Mouse (Mus musculus) adrenal gland, adult 18-20 months (tissue): ENCODE data around the gene Itga5. TPM values are rescaled to one million over a fixed set of nuclear protein-coding genes. Genes with fewer than 3 reads are reported as not detected.
A peak's percentile ranks its signal among the peaks of the same experiment; 100 is the strongest.

ENCODE experiments used
- DNase-seq, 2 experiments: peaks; one replicate each; pipeline ENCODE4 v3.0.0; 2021 to 2022; ENCODE audit warnings: low spot score in 2 of 2
- total RNA-seq, 2 experiments: library from RNA; stranded (reverse); gene quantifications; 1 replicate in 1 of 2; 2 replicates in 1 of 2; pipeline ENCODE4 v1.2.3; 2021

The Itga5 gene
- total RNA-seq, 2 experiments from 2014 or later, result 27.1 to 31.7 TPM

DNA sequence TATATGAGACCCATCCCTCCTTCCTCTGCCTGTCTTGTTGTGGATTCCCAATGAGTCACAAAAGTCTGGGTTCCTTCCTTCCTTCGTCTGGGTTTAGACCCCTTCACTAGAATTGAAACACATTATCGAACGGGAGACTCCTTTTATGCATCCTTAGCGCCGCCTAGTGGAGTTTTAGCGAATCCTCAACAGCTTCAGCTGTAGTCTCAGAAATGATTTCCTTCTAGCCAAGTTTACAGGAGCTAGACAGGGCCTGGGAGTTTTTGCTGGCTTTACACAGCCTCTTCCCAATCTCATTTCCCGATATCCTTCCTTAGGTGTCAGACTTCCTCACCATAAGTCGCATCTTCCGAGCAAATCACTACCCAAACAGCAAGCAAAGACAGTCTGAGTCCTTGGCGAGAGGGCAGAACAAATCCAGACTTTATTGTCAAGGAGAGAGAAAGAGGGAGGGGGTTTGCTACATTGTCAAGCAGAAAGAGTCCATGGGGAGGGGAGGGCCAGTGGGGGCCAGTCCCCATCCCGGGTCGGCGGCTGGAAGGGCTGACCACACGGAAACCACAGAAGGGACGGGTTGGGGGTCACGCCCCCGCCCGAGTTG, 53.0 kb downstream of the Itga5 start:
- peak in 1 of 2 experiments; percentile 46 for DNase-seq

DNA sequence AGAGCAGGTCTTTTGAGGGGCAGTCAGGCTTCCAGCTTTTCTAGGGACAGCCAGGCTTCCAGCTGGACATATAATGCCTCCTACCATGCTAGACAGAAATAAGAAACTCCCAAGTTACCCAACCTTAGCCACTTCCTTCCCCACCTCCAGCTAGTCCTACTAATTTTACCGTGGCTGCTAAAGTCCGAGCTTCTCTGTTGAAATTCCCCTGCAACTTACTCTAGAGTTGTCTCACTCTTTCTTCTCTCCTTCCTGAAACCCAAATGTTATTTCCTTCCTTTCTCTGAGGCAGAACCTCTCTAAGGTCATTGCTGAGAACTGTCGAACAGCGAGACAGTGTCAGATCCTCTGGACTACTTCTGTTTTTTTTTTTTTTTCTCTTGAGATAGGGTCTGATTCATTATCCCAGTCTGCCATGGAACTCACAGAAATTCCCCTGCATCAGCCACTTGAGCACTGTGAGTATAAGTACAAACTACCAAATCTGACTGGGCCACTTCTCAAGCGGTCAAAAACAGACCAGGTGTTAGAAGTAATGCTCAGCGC, 56.1 kb downstream of the Itga5 start, which contains the start of gene Gpr84:
Gene Gpr84 (minus strand): TSS at position 248 of the 546 bp plus-strand sequence.
- no peak for DNase-seq

DNA sequence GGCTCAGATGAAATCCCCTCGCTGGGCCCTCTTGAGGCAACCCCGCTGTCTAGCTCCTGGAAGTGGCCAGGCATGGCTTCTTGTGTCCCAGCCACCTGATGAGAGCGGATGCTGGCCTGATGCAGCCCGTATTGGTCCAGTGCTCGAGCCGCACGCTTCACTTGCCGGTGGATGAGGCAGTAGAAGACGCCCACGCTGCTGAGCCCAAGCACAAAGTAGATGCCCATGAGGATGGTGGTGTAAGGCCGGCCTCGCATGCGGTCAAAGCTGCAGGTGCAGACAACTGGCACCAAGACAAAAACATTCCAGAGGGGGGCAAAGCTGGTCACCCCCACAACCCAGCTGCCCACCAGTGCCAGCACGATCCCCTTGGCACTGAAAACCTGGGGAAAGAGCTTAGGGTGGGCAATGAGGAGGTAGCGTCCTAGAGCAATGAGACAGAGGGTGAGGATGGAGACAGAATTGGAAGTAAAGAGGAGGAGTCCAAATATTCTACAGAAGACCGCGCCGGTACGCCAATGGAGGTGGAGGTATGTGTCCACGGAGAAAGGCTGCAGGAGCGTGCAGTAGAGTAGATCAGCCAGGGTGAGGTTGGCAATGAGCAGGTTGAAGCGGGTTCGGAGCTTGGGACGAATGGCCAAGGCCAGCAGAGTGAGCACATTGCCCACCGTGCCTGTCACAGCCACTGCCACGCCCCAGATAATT, 57.5 kb downstream of the Itga5 start:
- DNase-seq, result no peak

DNA sequence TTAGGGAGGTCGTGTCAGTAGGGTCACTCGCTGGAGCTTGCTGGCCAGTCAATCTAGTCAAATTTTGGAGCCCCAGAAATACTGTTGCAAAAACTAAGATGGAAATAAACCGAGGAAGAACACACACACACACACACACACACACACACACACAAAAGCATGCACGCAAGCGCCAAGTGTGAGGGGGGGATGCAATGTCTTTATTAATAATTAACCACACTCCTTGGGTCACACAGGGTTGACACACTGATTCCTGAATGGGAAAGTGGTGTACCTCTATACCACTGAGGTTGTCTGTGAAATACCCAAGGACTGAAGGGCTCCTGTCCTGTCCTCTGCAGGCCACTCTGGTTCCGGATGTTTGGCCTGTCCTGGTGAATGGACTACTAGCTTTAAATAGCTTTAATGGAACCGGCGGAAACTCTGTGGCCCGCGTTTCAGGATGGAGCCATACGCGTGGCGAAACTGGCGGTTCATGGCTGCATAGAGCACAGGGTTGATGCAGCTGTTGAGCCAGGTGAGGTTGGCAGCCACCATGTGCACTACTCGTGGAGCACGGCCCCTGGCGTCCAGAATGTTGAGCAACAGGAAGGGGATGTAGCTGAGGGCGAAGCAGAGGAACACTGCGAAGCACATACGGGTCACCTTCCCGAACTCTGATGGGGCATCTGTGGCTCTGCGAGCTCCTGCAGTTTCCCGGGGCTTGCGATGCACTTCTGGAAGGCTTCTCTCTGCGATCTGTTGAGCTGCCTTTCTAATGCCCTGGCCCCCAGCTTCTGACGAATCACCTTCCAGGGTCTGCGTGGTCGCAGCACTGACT, 58.3 kb downstream of the Itga5 start:
- DNase-seq, result no peak

DNA sequence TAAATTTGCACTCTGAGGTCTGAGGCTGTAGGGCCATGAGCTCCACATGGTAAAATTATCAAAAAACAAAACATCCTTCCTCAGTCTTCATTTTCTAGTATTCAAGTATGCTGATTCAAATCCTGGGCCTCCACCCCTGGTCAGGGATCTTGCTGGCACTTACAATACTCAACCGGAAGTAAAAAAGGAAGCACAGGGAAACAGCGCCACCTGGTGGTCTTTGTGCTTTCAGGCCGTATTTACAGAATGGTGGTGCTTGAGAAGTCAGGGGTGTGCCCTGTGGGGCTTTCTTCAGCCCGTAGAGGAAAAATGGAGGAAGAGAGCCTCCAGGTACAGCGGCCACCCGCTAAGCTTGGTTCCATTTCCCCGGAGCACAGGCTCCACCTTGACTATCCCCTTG, 59.4 kb downstream of the Itga5 start:
- peak; percentile 89 to 94 for DNase-seq

DNA sequence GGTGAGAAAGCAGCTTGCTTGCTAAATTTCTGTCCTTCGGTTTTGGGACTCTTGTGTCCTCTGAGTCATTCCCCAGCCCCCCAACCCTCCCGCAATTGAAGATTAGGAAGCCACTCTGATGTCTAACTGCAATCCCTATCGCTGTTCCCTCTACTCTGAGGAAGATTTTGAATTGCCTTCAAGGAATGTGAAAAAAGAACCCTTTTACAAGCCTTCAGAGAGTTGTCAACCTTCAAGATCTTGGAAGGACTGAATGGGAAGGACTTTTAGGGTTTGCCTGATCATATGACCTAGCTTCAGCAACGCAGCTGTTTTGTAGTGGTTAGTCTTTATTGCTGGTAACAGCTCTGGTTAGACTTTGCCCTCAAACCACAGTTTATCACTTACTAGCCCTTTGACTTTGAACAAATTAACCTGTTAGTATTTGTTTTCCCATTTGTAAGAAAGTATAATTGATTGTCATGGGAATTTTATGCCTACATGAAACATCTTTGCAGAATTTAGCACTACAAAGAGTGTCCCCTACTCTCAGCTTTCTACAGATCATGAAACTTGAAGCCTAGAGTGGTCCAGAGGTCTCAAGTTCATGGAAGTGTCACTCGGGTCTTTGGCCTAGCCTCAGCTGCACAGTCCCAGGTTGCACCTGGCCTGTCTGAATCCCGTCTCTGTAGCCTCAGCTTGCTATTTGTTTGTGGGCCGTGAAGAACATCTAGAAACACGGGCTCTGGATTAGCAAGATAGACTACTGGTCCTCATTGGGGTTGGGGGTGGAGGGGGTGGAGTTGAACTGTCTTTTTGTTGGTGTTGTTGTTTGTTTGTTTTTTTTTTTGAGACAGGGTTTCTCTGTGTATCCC, 60.5 kb downstream of the Itga5 start:
- no peak for DNase-seq

DNA sequence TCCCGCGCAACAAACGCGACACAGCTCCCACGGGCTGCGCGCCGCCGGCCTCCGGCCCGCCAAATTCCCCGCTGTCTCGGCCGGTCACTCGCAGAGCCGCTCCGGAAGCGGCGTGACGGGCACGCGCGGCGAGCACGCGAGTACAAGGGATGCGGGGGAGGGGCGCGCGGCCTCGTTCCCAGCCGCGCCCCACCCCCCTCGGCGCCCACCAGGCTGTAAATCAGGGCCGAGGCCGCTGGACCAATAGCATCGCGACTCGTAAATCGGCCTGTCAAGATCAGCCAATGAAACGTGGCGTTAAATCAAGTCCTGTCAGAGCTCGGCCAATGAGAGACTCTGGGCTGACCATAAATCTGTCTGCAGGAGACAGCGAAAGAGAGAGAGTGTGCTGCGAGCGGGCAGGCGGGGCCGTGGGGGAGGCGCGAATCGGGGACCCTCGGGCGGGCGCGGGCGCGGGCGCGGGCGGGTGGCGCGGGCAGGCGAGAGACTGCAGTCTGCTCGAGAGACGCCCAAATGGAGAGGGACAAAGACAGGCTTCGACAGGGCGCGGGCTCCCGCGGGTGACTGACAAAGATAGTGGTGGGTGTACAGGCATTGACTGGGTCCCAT, 61.4 kb downstream of the Itga5 start:
- peak; percentile 86 to 90 for DNase-seq

DNA sequence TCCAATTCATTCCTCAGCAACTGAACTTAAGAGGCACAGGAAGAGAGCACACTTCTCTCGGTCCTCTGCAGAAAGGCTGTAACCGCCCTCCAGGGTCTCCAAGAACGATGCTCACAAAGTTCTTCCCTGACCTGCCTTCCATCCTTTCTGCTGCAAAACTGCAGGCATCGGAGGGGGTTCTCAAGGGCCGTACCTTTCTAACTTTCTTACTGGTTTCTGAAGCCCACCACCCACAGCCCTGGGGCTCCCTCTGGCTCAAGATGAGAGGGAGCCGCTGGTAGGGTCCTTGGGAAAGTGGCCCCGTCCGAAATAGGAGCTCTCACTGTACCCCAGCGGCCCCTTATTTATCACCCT, 62.0 kb downstream of the Itga5 start:
- DNase-seq, result no peak

DNA sequence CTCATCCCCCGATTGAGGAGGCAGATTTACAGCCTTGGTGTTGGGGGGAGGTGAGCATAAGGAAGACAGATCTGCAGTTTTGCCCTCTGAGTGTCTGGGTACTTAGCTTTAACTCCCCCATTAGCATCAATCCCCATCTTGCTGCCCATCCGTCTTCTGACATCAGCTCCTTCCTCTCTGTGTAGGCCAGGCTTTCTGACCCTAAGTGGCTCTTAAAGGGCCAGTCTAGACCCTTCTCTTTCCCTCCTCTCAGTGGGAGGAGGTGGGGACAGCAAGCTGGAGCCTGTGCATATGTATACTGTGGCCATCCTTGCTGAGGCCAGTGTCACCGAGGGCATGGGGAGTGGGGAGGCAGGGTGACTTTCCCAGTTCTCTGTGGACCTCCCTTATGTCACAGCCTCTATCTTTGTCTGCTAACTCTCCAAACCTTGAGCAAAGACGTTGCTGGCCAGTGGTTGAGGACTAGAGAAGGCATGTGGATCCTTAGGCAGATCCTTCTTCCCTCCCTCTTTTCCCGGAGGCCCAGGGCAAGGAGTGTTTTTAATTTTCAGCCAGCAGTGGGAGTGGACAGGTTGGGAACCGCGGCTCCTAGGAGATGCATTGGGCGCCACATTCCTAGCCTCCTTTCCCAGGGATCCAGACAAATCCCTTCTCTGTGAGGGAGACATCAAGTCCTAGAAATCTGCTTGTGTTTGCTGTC, 62.5 kb downstream of the Itga5 start:
- DNase-seq, result no peak

DNA sequence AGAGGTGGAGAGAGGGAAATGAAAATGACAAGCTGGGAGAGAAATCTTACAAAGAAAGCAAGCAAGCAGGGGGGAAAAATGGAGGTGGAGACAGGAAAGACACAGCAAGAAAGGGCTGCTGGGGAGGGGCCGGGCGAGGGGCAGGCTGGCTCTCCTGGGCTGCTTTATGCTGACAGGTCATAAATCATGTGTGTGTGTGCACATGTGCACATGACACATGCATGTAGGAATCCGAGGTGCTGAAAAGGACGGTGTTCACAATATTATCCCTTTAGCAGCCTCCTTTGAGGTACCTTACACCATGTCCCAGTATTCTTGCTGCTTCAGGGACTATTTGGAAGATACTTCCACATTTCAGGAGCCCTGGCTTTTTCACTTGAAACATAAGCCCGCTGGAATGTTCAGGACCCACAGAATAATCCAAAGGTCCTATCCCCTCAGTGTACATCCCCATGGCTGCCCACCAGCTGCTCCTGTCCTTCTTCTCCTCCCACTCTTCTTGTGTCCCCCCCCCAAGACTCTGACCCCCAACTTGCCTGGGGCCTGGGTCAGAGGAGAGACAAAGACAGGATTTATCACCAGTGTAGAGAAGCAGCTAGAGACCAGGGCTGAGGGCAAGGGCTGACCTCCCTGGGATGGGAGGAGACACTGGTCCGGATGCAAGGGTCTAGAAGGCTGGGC, 64.1 kb downstream of the Itga5 start:
- DNase-seq, result no peak

DNA sequence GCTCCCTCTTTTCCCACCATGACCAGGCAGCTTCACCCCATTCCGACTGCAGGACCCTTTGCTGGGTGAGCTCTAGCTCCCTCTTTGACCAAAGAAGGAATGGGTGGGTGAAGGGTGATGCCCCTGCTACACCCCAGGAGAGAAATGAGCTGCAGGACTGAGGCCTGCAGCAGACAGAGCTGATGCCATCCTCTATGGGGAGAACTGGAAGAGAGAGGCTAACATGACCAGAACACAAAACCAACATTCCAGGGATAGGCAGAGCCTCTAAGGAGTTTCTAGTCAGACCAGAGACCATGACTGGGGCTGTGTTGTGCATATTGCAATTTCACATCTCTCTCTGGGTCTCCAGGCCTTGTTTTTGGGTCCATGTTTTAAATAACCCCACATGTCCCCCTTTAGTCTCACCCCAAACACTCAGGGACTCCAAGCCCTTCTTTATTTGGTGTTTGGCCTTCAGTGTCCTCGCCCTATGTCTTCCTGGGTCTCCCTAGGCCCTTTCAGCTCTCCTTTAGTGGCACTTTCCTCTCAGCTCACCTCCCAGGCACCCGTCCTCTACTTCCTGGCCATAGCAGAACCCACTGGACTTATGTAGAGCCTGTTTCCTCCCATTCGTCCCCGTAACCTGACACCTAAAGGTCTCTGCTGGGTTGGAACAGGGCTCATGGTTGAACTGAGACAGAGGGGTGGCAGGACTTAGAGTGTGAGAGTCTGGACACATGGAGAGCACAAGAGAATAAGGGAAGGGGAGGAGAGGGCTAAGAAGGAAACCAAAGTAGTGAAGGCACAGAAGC, 64.8 kb downstream of the Itga5 start:
- no peak for DNase-seq

DNA sequence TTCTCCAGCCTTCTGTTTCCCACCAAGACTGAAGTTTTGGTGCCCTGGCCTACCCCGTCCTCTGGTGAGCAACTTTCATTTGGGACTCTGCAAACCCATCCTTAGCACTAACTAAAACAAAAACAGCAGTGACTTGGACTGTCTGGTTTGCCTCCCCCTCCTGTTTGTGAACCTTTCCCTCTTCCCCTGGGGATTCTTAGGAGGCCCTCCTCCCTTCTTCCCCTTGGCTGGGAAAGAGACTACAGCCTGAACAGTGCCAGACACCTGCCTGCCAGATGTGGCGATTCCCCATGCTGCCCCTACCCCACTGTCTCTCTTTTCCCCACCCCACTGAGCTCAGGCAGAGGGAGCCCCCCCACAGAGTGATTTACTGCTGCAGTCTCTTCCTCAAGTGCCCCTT, 65.5 kb downstream of the Itga5 start:
- DNase-seq, result no peak

DNA sequence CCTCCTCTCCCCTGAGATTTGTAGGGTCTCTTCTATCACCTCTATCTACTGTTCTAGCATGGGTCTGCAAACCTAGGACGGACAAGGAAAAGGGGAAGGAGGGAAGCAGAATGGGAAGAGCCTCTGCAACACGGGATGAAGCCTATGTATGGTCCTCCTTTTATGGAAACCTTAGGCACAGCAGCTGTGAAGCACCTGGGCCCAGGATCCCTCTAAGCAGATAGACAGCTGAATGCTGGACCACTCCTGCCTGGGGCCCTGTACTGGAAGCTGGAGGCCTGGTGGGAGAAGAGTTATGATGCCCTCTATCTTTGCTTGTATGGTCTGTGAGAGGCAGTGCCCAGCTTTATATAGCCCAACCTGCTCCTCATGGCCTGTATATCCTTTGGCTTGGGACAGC, 66.0 kb downstream of the Itga5 start:
- DNase-seq, result no peak

DNA sequence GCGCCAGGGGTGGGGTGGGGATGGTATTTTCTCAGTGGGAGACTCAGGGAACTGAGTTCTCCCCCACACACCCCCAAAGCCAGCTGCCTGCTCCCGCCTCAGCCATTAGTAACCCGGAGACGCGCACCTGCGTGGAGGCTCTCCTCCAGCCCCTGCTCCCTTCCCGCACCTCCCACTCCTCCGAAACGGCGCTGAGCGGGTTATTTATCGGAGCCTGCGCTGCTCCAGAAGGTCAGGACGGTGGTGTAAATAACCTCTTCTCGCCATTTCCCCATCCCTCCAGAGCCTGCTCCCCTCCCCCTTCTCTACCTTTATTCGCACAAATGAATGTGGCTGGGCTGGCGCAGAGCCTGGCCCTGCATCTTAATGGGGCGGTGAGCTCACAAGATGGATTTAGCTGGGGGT, 66.5 kb downstream of the Itga5 start:
- no peak for DNase-seq

DNA sequence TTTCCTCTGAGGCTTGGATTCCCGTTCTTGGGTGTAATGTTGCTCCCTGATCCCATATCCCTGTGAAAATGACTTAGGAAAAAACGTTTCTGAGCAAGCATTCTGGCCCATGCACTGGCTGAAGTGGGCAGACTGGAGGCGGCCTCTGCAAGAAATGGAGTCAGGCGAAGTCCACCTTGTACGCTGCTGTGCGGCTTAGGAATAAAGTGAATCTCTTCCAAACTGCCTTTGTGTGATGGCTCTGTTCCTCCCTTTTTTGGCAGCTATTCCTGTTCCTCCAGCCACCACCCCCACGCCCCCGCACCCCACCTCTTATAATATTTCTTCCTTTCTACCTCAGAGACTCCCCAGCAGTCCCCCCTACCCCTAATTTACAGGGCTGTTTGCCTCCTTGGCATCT, 66.9 kb downstream of the Itga5 start:
- no peak for DNase-seq

DNA sequence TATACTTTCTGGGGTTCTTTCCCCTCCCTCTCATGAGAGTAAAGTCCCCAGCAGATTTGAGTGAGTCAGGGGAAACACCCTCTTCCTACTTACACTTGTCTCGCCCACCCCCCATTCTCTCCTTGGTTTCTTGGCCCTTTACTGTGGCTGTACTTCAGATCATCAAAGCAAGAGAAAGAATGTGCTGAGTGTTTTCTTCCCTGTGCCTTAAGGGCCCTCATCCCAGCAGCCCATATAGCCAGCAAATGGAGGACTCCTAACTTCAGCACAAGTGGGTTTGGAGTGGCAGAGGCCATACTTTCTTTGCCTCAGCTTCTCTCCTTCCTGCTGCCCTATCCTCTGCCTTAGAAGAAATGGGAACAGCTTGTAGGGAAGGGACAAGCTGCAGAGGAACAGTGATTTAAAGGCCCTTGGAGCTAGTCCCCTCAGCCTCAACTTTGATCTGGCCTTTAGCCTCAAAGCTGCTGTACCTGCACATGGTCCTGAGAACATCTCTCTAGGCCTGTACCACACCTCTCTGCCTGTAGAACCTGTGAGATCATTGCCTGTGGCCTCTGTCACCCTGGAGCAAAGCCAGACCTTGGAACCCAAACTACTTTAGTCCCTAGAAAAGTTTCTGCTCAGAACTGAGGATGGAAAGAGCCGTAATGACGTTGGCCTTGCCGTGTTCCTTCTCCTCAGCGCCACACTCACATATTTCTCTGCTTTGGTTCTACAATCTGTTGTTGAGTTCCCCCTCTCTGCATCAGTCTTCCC, 67.5 kb downstream of the Itga5 start:
- DNase-seq, result no peak

DNA sequence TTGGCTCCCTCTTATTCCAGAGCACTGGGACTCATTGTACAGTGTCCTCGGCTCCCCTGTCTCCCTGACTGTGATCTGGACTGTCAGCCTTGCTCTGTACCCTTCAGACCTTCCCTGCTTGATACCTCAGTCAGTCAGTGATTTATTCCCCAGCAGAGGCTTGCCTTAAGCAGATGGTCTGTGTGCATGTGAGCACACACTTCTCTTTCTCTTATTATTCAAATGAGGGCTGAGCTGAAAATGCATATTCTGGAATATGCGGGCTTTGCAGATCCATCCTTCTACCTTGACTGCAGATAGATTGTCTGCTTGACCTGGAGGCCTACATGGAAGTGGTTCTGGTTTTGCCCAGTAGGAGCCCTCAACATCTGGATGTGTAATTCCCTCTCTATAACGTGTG, 68.5 kb downstream of the Itga5 start:
- no peak for DNase-seq

DNA sequence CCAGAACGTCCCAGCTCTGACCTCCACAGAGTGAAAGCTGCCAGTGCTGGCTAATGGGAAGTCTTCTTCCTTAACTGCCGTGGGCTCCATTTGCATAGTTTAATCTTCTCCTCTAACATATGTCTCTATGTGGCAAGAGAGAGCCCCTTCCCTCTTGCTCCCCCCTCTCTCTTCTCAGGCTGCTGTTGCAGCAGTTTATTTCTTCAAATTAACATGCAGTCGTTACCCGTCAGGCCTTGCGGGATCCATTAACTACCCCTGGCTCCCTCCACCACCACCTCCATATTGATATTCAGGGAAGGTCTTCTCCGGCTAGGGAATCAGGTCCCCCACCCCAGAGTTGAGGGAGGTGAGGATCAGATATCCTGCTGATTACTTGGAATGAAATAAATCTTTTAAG, 69.2 kb downstream of the Itga5 start:
- no peak for DNase-seq
